Mouse (Mus musculus): ENCODE measurements at regions not wholly inside any gene's neighbourhood (a gene's known extent, or its start where the extent isn't known, plus 50 kb on each side); places are given as distances from the start of the nearest gene placed in this dataset.

DNA sequence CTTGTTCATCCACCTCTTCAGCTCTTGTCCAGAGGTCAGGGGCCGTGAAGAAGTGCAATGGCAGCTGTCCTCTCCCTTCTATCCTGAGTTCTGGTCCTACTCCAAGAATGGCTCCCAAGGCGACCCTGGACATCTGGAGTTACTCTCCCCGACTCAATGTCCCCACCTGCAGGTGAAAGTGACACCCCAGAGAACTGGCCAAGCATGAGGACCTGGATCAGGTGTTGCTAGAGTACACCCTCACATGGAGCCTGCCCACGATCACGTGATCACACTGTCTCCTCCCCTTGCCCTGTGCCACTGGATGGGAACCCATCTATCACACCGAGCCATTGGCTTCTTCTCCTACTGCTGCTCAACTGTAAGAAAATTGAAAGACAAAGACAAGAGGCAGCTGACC lies 122.7 kb upstream of the Aldh1b1 start:
- TF ChIP-seq CTCF (IDR thresholded peaks at IDR 0.05; ENCODE audit: control insufficient read depth, insufficient read depth, insufficient read length) (no peak), MYOD1 (IDR thresholded peaks at IDR 0.05; ENCODE audit: control insufficient read depth, insufficient read length, low read depth) (no peak), USF1 (IDR thresholded peaks at IDR 0.05; ENCODE audit: low read depth) (no peak)
